Mouse (Mus musculus) Patski (cell line): ENCODE data around the gene Gbp7. TPM values are rescaled to one million over a fixed set of nuclear protein-coding genes. Genes with fewer than 3 reads are reported as not detected.

ENCODE experiments used
- ATAC-seq: fragments of 100-300 bp; one replicate; pipeline ENCODE4 v1.8.0; 2021
- CTCF ChIA-PET: fragments of 350-600 bp; sonication (Branson Sonifier 250); formaldehyde crosslinking; loops from one replicate; lab custom pipeline; 2022; ENCODE audit warnings: inconsistent platforms; lab: Charles Lee
- POLR2A ChIA-PET: fragments of 350-600 bp; sonication (Branson Sonifier 250); formaldehyde crosslinking; loops from one replicate; lab custom pipeline; 2022; ENCODE audit warnings: antibody characterized with exemption, inconsistent platforms; lab: Charles Lee
- DNase-seq: peaks from one replicate; pipeline ENCODE4 v3.0.0-alpha.2; 2011; ENCODE audit warnings: low read depth, low spot score
- H3K27me3 ChIP-seq: fragments of 371-371 bp; one replicate; pipeline ENCODE4 v1.5.1; 2021
- CTCF ChIP-seq: fragments of 100-300 bp; IDR thresholded peaks from one replicate; pipeline ENCODE4 v1.5.1; 2021
- in situ Hi-C: fragments of 300-500 bp; cut with MboI; formaldehyde crosslinking; loops from 3 replicates; pipeline ENCODE4 v1.11.1; 2018; ENCODE audit warnings: low pct_unique_long_range_greater_than_20kb, mixed read lengths
- polyA plus RNA-seq: library from polyadenylated mRNA; unstranded; gene quantifications from one replicate; pipeline ENCODE4 v1.2.3, GENCODE M21; 2021

Gbp7 gene
- polyA plus RNA-seq, 1 experiment from 2014 or later: 2.3 TPM

DNA sequence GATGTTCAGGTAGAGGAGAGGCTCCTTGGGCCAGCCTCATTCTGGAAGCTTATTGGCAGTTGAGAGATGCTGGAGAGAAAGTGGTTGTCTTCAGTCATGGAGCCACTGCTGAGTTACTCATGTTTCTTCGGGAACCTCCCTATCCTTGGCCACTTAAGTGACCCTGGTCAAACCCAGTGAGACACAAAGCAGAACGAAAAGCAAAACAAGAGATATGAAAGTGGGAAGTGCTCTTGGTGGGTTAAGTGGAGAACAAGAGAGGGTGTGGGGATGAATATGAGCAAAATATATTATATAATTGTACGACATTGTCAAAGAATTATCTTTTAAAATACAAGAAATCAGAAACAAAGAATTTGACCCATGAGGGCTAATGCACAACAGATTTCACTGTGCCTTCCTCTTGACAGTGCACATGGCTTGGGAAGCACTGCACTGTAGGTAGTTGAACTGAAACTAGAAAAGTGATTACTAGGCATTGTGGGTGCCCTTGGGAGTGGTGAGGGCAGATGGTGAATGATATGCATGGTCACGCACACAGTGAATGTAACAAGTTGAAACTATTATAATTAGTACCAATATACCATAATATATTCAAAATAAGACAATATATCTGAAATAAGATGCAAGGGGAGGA, 60.4 kb downstream of the Gbp7 start:
- ChIA-PET CTCF (interaction anchor here (1.1 to 1.2 kb wide), 2 partner anchors 21 to 31 kb away, joined by 3 read pairs; no protein-coding TSS in a partner anchor), POLR2A (no interaction called here)
- in situ Hi-C loops: no loop called here
- TF ChIP-seq CTCF: no peak
- ATAC-seq (no peak), DNase-seq (no peak)
- no peaks in the 10 kb centered on the region for H3K27me3 ChIP-seq

DNA sequence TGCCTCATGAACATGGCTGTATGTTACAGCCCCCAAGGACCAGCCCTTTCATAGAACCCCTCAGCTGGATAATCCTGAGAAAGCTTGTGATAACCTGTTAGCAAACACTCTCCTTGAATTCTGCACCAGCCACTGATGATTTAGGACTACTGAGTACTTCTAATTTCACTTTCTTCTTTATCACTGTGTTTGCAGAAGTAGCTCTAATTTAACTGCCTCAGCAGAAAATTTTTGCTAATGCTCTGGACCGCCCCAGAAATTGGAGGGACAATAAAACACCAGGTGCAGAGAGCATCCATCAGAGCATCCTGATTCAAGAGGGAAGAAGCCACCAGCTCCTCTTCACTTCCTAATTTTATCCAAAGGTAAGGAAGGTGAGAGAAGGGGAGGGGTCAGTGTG, 64.4 kb downstream of the Gbp7 start, which contains the start of gene Gbp2b:
Gbp2b (plus strand) TSS at position 301 of the 400 bp plus-strand sequence.
- ChIA-PET CTCF (interaction anchor here (1.6 kb wide), 1 partner anchor 11 kb away, joined by 7 read pairs; no protein-coding TSS in a partner anchor), POLR2A (interaction anchor here (1.0 kb wide), 1 partner anchor 9 kb away, joined by 3 read pairs; no protein-coding TSS in a partner anchor)
- TF ChIP-seq CTCF: no peak
- DNase-seq (no peak), ATAC-seq (no peak)
- in situ Hi-C loops: no loop called here
- no peaks in the 10 kb centered on the region for H3K27me3 ChIP-seq

DNA sequence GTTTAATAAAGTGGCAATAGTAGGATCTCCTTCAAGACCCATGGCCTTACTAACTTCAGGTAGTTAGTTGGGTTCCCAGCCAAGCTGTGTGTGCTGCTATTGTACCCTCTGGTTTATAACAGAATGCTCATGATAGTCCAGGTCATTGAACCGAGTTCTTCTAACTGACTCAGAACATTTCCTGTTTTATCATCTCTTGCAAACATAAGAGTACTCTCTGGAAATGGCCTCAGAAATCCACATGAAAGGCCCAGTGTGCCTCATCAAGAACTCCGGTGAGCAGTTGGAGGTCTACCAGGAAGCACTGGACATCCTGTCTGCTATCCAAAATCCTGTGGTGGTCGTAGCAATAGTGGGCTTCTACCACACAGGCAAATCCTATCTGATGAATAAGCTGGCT, 67.8 kb downstream of the Gbp7 start:
- ATAC-seq: no peak
- no peak for DNase-seq
- ChIA-PET POLR2A (no interaction called here), CTCF (interaction anchor here (1.0 kb wide), 1 partner anchor 37 kb away, joined by 3 read pairs; no protein-coding TSS in a partner anchor)
- TF ChIP-seq CTCF: no peak
- in situ Hi-C loops: no loop called here
- no peaks in the 10 kb centered on the region for H3K27me3 ChIP-seq

Other genes starting within 250 kb of the Gbp7 start
- 145 TPM for gene Pdlim5, start 134.6 kb upstream of the Gbp7 start, polyA plus RNA-seq
- gene Gbp5, start 36.4 kb upstream of the Gbp7 start, polyA plus RNA-seq: 0.13 TPM
- 2.1 TPM for gene Gbp3, start 29.7 kb downstream of the Gbp7 start, polyA plus RNA-seq
- 4.1 TPM for gene Gbp2b, start 64.5 kb downstream of the Gbp7 start, polyA plus RNA-seq
- 16.2 TPM for gene Gbp2, start 90.3 kb downstream of the Gbp7 start, polyA plus RNA-seq
- gene Kyat3, start 170.7 kb downstream of the Gbp7 start, polyA plus RNA-seq: 14.7 TPM
- gene Gtf2b, start 234.7 kb downstream of the Gbp7 start, polyA plus RNA-seq: 93.7 TPM